Mouse (Mus musculus) A20 (cell line): ENCODE results near the gene Abhd8.
A peak's percentile ranks its signal among the peaks of the same experiment; 100 is the strongest.

Experiments used
- DNase-seq: peaks from one replicate; pipeline ENCODE4 v3.0.0-alpha.2; 2011; ENCODE audit warnings: low read depth, low spot score

Gene Abhd8

GRCm38 (mm10) chr8:71478943-71479342 is 15.5 kb upstream of the Abhd8 start:
- no peak for DNase-seq

GRCm38 (mm10) chr8:71477196-71477845 is 13.9 kb upstream of the Abhd8 start:
- DNase-seq, result peak; percentile 88

- peak; percentile 91 for DNase-seq
Measured at GRCm38 (mm10) chr8:71476099-71476940, 12.9 kb upstream of the Abhd8 start.

- peak; percentile 36 for DNase-seq
Measured at GRCm38 (mm10) chr8:71475702-71476075, 12.2 kb upstream of the Abhd8 start.

GRCm38 (mm10) chr8:71474785-71475701 is 11.6 kb upstream of the Abhd8 start:
- DNase-seq, result no peak

GRCm38 (mm10) chr8:71474344-71474743 is 10.9 kb upstream of the Abhd8 start:
- no peak for DNase-seq

GRCm38 (mm10) chr8:71472601-71473386 is 9.3 kb upstream of the Abhd8 start:
- DNase-seq, result no peak

- no peak for DNase-seq
Measured at GRCm38 (mm10) chr8:71471861-71472260, 8.4 kb upstream of the Abhd8 start.

GRCm38 (mm10) chr8:71470913-71471255 is 7.4 kb upstream of the Abhd8 start:
- DNase-seq, result no peak

- no peak for DNase-seq
Measured at GRCm38 (mm10) chr8:71470146-71470912, 6.9 kb upstream of the Abhd8 start.

GRCm38 (mm10) chr8:71469411-71469810 is 6.0 kb upstream of the Abhd8 start:
- peak; percentile 61 for DNase-seq

GRCm38 (mm10) chr8:71468916-71469315 is 5.5 kb upstream of the Abhd8 start, which contains the start of gene Dda1:
Gene Dda1 (plus strand): TSS chr8:71469199.
- DNase-seq, result peak; percentile 99

GRCm38 (mm10) chr8:71468001-71468400 is 4.5 kb upstream of the Abhd8 start:
- peak; percentile 14 for DNase-seq

GRCm38 (mm10) chr8:71467201-71467600 is 3.7 kb upstream of the Abhd8 start:
- no peak for DNase-seq

- DNase-seq, result no peak
Measured at GRCm38 (mm10) chr8:71466198-71466597, 2.7 kb upstream of the Abhd8 start.

GRCm38 (mm10) chr8:71465733-71466132 is 2.3 kb upstream of the Abhd8 start:
- no peak for DNase-seq

GRCm38 (mm10) chr8:71464513-71465500 is 1.4 kb upstream of the Abhd8 start, which contains the start of gene Mrpl34:
Gene Mrpl34 (plus strand): TSS chr8:71464959.
- peak; percentile 100 for DNase-seq

- DNase-seq, result peak; percentile 57
Measured at GRCm38 (mm10) chr8:71462786-71463185, 669 bp downstream of the Abhd8 start.

GRCm38 (mm10) chr8:71462191-71462590 is 1.3 kb downstream of the Abhd8 start:
- no peak for DNase-seq
